Mouse (Mus musculus) kidney, adult 2 months (tissue): ENCODE results near the gene Sorbs1.

Source experiments
- CTCF ChIP-seq: fragments of 200-500 bp; conservative IDR thresholded peaks from 2 replicates; pipeline ENCODE4 v1.5.1; 2011; ENCODE audit warnings: low read depth, mild to moderate bottlenecking, control low read depth, low read length, moderate library complexity, mixed read lengths; ENCODE audit not compliant: insufficient read depth, insufficient read length
- POLR2A ChIP-seq: fragments of 200-500 bp; IDR thresholded peaks from one replicate; pipeline ENCODE4 v1.6.1; 2011; ENCODE audit warnings: low read depth, low read length, control low read depth

GRCm38 (mm10) chr19:40554343-40554742 lies 40.8 kb upstream of the Sorbs1 start:
- TF ChIP-seq POLR2A = no peak
- no peak for TF ChIP-seq CTCF
